Mouse (Mus musculus) small intestine, adult 2 months (tissue): ENCODE results near the gene Hist1h4h.

ENCODE experiments used
- CTCF ChIP-seq: fragments of 200-500 bp; IDR thresholded peaks from 2 replicates; pipeline ENCODE4 v1.5.1; 2012; ENCODE audit warnings: low read depth, mild to moderate bottlenecking, control low read depth, inconsistent platforms, low read length, moderate library complexity, mixed read lengths; ENCODE audit not compliant: insufficient replicate concordance, insufficient read length; ENCODE audit errors: extremely low read depth
- POLR2A ChIP-seq: fragments of 200-500 bp; IDR thresholded peaks from 2 replicates; pipeline ENCODE4 v1.6.1; 2012; ENCODE audit warnings: low read depth, mild to moderate bottlenecking, control low read depth, inconsistent platforms, low read length, moderate library complexity

DNA sequence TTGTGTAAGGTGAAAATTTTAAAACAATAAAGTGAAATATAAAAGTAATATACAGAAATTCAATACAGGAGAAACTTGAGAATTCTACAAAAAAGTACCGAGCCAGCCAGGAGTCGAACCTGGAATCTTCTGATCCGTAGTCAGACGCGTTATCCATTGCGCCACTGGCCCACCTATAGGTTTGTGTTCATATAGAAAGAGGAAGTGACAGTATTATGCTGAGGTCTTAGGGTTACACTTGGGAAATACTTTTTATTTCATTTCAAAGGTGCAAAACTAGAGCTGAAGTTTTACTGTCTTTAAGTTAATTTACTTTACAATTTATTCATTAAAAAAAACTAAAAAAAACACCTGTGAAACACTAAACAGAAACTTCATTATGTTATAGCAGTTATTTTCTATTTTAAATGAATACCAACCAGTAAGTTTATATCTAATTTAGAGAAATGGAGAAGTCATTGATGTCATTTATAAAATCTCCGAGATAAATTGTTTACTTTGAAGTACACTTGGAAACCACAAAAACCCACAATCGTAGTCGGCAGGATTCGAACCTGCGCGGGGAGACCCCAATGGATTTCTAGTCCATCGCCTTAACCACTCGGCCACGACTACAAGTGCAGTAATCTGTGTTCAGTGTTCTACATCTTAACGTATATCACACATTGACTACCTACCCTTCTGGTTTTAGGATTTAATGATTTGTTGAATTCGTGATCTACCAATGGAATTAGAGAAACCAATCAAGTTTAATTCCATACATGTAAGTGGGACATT is 30.2 kb upstream of the Hist1h4h start:
- no peak for TF ChIP-seq CTCF
- no peak for TF ChIP-seq POLR2A
